Mouse (Mus musculus): ENCODE results near the gene Nfx1. TPM values are rescaled to one million over a fixed set of nuclear protein-coding genes. Genes with fewer than 3 reads are reported as not detected.
A peak's percentile ranks its signal among the peaks of the same experiment; 100 is the strongest.

Nfx1 gene
- polyA plus RNA-seq, 1 experiment from 2014 or later, result 94.7 TPM

- WGBS, result 89% methylated on average over 5 of the region's 5 CpGs
- no peak overlapping the region for H3K4me3 ChIP-seq (ENCODE audit: low read depth, low read length)
- H3K36me3 ChIP-seq (ENCODE audit: control insufficient read depth, insufficient read depth, low read length), result peaks cover 94% of the 10 kb centered on the region
- H3K4me1 ChIP-seq (replicated peaks; ENCODE audit: control insufficient read depth, insufficient read depth, low read length), result no peaks in the 10 kb centered on the region
- no peaks in the 10 kb centered on the region for H3K27me3 ChIP-seq (replicated peaks; ENCODE audit: control insufficient read depth, insufficient read depth, low read length)
- no peak overlapping the region for H3K9ac ChIP-seq (ENCODE audit: low read length)
- ATAC-seq (replicated peaks; ENCODE audit: low FRiP score, low TSS enrichment, low read depth) (no peak), DNase-seq (ENCODE audit: low spot score) (no peak)
- no peak overlapping the region for H3K27ac ChIP-seq (ENCODE audit: low read depth)
- H3K9me3 ChIP-seq (ENCODE audit: control insufficient read depth, low read length), result peaks cover 7% of the 10 kb centered on the region; the same call in 1 of the 2 replicates
- no peak overlapping the region for H3K4me2 ChIP-seq (ENCODE audit: low read length)
Observed at GRCm38 (mm10) chr4:40938793-40939192, 31.9 kb upstream of the Nfx1 start.

- Histone ChIP-seq H3K4me2 (ENCODE audit: low read length) (no peak overlapping the region), H3K27me3 (replicated peaks; ENCODE audit: control insufficient read depth, insufficient read depth, low read length) (no peaks in the 10 kb centered on the region), H3K4me3 (ENCODE audit: low read depth, low read length) (no peak overlapping the region), H3K36me3 (ENCODE audit: control insufficient read depth, insufficient read depth, low read length) (peaks cover 72% of the 10 kb centered on the region), H3K27ac (ENCODE audit: low read depth) (no peak overlapping the region), H3K4me1 (replicated peaks; ENCODE audit: control insufficient read depth, insufficient read depth, low read length) (peaks cover 10% of the 10 kb centered on the region), H3K9ac (ENCODE audit: low read length) (no peak overlapping the region), H3K9me3 (ENCODE audit: control insufficient read depth, low read length) (peaks cover 7% of the 10 kb centered on the region; the same call in 1 of the 2 replicates)
- no peak for ATAC-seq (replicated peaks; ENCODE audit: low FRiP score, low TSS enrichment, low read depth)
- DNase-seq (ENCODE audit: low spot score), result no peak
- WGBS, result 93% methylated on average over 5 of the region's 5 CpGs
Observed at GRCm38 (mm10) chr4:40943651-40944050, 27.1 kb upstream of the Nfx1 start.

- Histone ChIP-seq H3K4me1 (replicated peaks; ENCODE audit: control insufficient read depth, insufficient read depth, low read length) (peaks cover 18% of the 10 kb centered on the region), H3K4me3 (ENCODE audit: low read depth, low read length) (peak overlapping the region; percentile 85), H3K27me3 (replicated peaks; ENCODE audit: control insufficient read depth, insufficient read depth, low read length) (no peaks in the 10 kb centered on the region), H3K9me3 (ENCODE audit: control insufficient read depth, low read length) (no peaks in the 10 kb centered on the region), H3K9ac (ENCODE audit: low read length) (peak overlapping the region; percentile 80), H3K4me2 (ENCODE audit: low read length) (peak overlapping the region; percentile 83), H3K27ac (ENCODE audit: low read depth) (no peak overlapping the region), H3K36me3 (ENCODE audit: control insufficient read depth, insufficient read depth, low read length) (peaks cover 56% of the 10 kb centered on the region)
- ATAC-seq (replicated peaks; ENCODE audit: low FRiP score, low TSS enrichment, low read depth) (no peak), DNase-seq (ENCODE audit: low spot score) (no peak)
- 78% methylated on average over 7 of the region's 7 CpGs for WGBS
Observed at GRCm38 (mm10) chr4:40946516-40947121, 24.1 kb upstream of the Nfx1 start.

GRCm38 (mm10) chr4:40947565-40948159, 23.0 kb upstream of the Nfx1 start:
- no peaks in the 10 kb centered on the region for H3K9me3 ChIP-seq (ENCODE audit: control insufficient read depth, low read length)
- DNase-seq (ENCODE audit: low spot score), result no peak
- peak overlapping the region; percentile 69 for H3K27ac ChIP-seq (ENCODE audit: low read depth)
- no peaks in the 10 kb centered on the region for H3K27me3 ChIP-seq (replicated peaks; ENCODE audit: control insufficient read depth, insufficient read depth, low read length)
- H3K4me3 ChIP-seq (ENCODE audit: low read depth, low read length), result peak overlapping the region; percentile 85
- ATAC-seq (replicated peaks; ENCODE audit: low FRiP score, low TSS enrichment, low read depth), result peak; percentile 77
- H3K4me1 ChIP-seq (replicated peaks; ENCODE audit: control insufficient read depth, insufficient read depth, low read length), result peaks cover 18% of the 10 kb centered on the region
- peak overlapping the region; percentile 80 for H3K9ac ChIP-seq (ENCODE audit: low read length)
- H3K36me3 ChIP-seq (ENCODE audit: control insufficient read depth, insufficient read depth, low read length), result peaks cover 54% of the 10 kb centered on the region
- under 1% methylated on average over 40 of the region's 40 CpGs for WGBS
- H3K4me2 ChIP-seq (ENCODE audit: low read length), result peak overlapping the region; percentile 83

GRCm38 (mm10) chr4:40948160-40948708, 22.5 kb upstream of the Nfx1 start, which contains the start of the genes Bag1 and Chmp5:
TSS of gene Bag1 (minus strand) at chr4:40948294.
TSS of gene Chmp5 (plus strand) at chr4:40948407.
- Histone ChIP-seq H3K4me3 (ENCODE audit: low read depth, low read length) (peak within 1 kb of the TSS; percentile 85), H3K4me1 (replicated peaks; ENCODE audit: control insufficient read depth, insufficient read depth, low read length) (peaks cover 18% of the 10 kb centered on the region), H3K36me3 (ENCODE audit: control insufficient read depth, insufficient read depth, low read length) (peaks cover 54% of the 10 kb centered on the region), H3K9me3 (ENCODE audit: control insufficient read depth, low read length) (no peaks in the 10 kb centered on the region), H3K4me2 (ENCODE audit: low read length) (peak within 1 kb of the TSS; percentile 83), H3K9ac (ENCODE audit: low read length) (peak within 1 kb of the TSS; percentile 80), H3K27ac (ENCODE audit: low read depth) (peak within 1 kb of the TSS; percentile 69), H3K27me3 (replicated peaks; ENCODE audit: control insufficient read depth, insufficient read depth, low read length) (no peaks in the 10 kb centered on the region)
- DNase-seq (ENCODE audit: low spot score) (peak; percentile 99), ATAC-seq (replicated peaks; ENCODE audit: low FRiP score, low TSS enrichment, low read depth) (peak; percentile 97)
- WGBS, result 0% methylated on average over 49 of the region's 50 CpGs

- WGBS, result 90% methylated on average over 1 of the region's 1 CpGs
- no peak overlapping the region for H3K4me3 ChIP-seq (ENCODE audit: low read depth, low read length)
- no peak for DNase-seq (ENCODE audit: low spot score)
- no peak overlapping the region for H3K27ac ChIP-seq (ENCODE audit: low read depth)
- no peak for ATAC-seq (replicated peaks; ENCODE audit: low FRiP score, low TSS enrichment, low read depth)
- H3K9me3 ChIP-seq (ENCODE audit: control insufficient read depth, low read length), result no peaks in the 10 kb centered on the region
- no peaks in the 10 kb centered on the region for H3K27me3 ChIP-seq (replicated peaks; ENCODE audit: control insufficient read depth, insufficient read depth, low read length)
- no peak overlapping the region for H3K9ac ChIP-seq (ENCODE audit: low read length)
- no peak overlapping the region for H3K4me2 ChIP-seq (ENCODE audit: low read length)
- peaks cover 8% of the 10 kb centered on the region; the same call in 1 of the 2 replicates for H3K4me1 ChIP-seq (replicated peaks; ENCODE audit: control insufficient read depth, insufficient read depth, low read length)
- peaks cover 78% of the 10 kb centered on the region for H3K36me3 ChIP-seq (ENCODE audit: control insufficient read depth, insufficient read depth, low read length)
Observed at GRCm38 (mm10) chr4:40953521-40953920, 17.2 kb upstream of the Nfx1 start.

- ATAC-seq (replicated peaks; ENCODE audit: low FRiP score, low TSS enrichment, low read depth) (no peak), DNase-seq (ENCODE audit: low spot score) (no peak)
- Histone ChIP-seq H3K27ac (ENCODE audit: low read depth) (no peak overlapping the region), H3K4me2 (ENCODE audit: low read length) (no peak overlapping the region), H3K27me3 (replicated peaks; ENCODE audit: control insufficient read depth, insufficient read depth, low read length) (no peaks in the 10 kb centered on the region), H3K9me3 (ENCODE audit: control insufficient read depth, low read length) (no peaks in the 10 kb centered on the region), H3K4me3 (ENCODE audit: low read depth, low read length) (no peak overlapping the region), H3K9ac (ENCODE audit: low read length) (no peak overlapping the region), H3K36me3 (ENCODE audit: control insufficient read depth, insufficient read depth, low read length) (peaks cover 91% of the 10 kb centered on the region), H3K4me1 (replicated peaks; ENCODE audit: control insufficient read depth, insufficient read depth, low read length) (no peaks in the 10 kb centered on the region)
- WGBS, result 81% methylated on average over 6 of the region's 6 CpGs
Observed at GRCm38 (mm10) chr4:40955942-40956341, 14.8 kb upstream of the Nfx1 start.

GRCm38 (mm10) chr4:40963536-40963935, 7.2 kb upstream of the Nfx1 start:
- H3K4me3 ChIP-seq (ENCODE audit: low read depth, low read length), result no peak overlapping the region
- H3K36me3 ChIP-seq (ENCODE audit: control insufficient read depth, insufficient read depth, low read length), result peaks cover 91% of the 10 kb centered on the region
- 90% methylated on average over 3 of the region's 3 CpGs for WGBS

More at GRCm38 (mm10) chr4:40963536-40963935, 7.2 kb upstream of the Nfx1 start:
- Histone ChIP-seq H3K9ac (ENCODE audit: low read length) (no peak overlapping the region), H3K27ac (ENCODE audit: low read depth) (no peak overlapping the region), H3K9me3 (ENCODE audit: control insufficient read depth, low read length) (no peaks in the 10 kb centered on the region), H3K27me3 (replicated peaks; ENCODE audit: control insufficient read depth, insufficient read depth, low read length) (no peaks in the 10 kb centered on the region), H3K4me2 (ENCODE audit: low read length) (no peak overlapping the region), H3K4me1 (replicated peaks; ENCODE audit: control insufficient read depth, insufficient read depth, low read length) (no peaks in the 10 kb centered on the region)
- DNase-seq (ENCODE audit: low spot score) (no peak), ATAC-seq (replicated peaks; ENCODE audit: low FRiP score, low TSS enrichment, low read depth) (no peak)

Measured in intestine, embryonic 14.5 days (tissue).